Mouse (Mus musculus) right cerebral cortex, adult 2 months (tissue): ENCODE data around the gene Glyr1.

Experiments used
- DNase-seq, 2 experiments: peaks; one replicate each; pipeline ENCODE4 v3.0.0; 2021 to 2022; ENCODE audit warnings: low spot score in 2 of 2

Glyr1 gene

DNA sequence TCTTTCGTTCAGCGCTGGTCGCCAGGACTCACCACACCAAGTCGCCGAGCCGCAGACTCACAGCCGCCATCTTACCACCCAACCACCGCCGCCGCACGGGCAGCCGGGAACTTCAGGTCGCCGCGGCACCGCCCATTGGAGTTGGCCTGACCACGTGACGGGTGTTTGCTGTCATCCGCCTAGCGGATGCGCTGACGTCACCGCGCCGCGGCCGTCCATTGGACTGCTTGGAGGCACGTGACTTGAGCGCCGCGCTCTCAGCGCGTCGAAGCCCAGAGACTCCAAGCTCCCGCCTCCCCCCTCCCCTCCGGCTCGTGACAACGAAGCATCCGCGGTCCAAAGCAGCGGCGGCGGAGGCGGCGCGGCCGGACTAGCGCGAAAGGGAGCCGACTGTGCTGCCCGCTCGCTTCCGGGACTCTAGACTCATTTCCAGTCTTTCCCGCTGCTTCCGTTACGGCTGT lies at the start of gene Glyr1, which contains the start of gene Ubn1:
Gene Glyr1 (minus strand): TSS at position 90 of the 461 bp plus-strand sequence.
Gene Ubn1 (plus strand): TSS at position 284 of the 461 bp plus-strand sequence.
- peak; percentile 99 to 100 for DNase-seq

DNA sequence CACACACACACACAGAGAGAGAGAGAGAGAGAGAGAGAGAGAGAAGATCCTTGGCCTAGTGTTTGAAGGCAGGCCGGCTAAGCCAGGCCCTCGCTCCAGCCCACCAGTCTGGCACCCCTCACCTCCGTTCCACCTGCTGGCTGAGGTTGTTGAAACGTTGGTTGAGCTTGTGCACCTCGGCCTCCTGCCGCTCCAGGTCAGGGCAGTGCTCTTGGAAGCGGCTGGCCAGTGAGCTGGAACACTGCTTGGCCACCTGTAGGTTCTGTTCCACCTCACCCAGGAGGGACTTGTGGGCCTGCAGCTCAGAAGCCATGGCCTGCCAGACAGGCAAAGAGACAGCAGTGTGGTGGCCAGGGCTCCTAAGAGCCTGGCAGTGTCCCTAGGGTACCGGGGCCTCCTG lies 46.8 kb upstream of the Glyr1 start:
- no peak for DNase-seq

DNA sequence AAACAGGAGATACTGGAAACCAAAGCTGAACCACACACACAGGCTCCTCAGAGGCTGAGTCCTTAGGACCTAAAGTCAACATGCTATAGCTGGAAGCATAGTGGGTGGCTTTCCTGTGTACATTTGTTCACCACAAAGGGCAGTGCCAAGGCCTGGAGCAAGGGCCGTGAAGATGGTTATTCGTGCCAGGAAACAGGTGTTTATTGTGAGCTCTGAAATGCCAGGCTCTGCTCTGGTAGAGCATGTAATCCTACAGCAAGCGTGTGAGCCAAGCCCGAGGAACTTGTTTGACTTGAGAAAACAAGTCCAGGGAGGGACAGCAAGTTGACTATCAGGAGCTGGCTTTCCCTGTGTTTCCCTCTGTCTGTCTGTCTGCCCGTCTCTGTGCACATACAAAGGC lies 43.6 kb upstream of the Glyr1 start:
- DNase-seq = no peak

DNA sequence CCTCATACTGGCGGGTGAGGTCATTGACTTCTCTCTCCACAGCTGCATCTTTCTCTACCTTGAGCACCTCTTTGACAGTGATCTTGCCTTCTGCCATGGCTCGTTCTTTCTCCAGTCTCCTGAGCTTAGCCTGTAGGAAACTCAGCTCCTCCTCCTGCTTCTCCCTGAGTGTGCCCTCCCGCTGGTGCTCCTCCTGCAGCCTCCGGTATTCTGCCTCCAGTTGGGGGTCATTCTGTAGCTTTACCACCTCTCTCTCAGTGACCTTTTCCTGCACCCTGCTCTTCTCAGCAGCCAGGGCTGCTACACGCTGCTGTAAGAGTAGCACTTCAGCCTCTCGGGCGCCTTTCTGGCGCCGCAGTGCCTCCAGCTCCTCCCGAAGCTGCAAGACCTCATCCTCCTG lies 39.4 kb upstream of the Glyr1 start:
- no peak for DNase-seq

DNA sequence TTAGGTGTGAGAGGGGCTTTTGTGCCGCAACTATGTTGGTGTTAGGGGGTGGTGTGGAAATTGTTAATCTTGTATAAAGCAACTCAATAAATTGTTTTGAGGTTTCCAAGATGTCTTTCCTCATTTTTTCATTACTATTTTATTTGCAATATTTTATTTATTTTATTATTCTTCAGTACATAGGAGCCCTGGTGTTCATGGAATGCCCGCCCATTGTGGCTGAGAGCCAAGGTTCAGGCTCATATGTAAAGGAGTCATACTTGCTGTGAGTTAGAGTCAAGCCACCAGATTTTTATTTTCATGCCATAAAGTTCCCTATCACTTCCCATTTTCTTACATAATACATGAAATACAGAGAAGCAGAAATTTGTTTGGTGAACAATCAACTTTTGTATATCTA lies 36.5 kb upstream of the Glyr1 start:
- DNase-seq = no peak

DNA sequence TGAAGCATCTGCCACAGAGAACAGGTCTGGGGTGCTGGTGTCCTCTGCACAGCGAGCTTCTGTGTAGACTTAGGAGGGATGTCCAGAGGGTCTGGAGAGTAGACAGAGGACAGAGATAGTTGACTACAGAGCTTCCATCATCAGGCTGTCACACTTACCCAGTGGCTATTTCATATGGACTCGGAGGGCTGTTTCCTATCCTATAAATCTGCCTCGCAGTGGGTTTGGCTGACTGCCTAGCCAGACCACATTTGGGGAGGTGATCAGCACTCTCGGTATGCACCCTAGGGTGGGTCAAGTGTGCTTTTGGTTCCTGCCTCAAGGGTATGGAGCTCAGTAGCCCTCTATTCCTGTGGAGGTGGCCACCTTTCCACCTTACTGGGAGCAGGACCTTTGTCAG lies 35.5 kb upstream of the Glyr1 start:
- DNase-seq = no peak

DNA sequence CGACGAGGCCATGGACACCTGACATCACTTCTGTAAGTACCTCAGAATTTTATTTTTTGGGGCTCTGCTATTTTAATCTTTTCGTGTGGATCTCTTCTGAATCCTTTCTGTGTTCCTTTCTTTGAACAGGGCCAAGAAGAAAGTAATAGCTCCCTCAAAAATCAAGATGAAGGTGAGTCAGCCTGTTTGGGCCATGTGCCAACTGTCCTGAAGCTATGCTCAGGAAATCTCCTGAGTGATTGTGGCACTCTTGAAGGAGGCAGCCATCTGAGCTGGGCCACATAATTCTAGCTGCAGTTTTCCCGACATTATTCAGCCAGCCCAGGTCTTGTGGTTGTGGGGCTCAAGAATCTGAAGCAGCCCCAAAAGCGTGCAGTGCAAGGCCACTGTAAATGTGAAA lies 24.7 kb upstream of the Glyr1 start:
- peak; percentile 33 to 38 for DNase-seq

DNA sequence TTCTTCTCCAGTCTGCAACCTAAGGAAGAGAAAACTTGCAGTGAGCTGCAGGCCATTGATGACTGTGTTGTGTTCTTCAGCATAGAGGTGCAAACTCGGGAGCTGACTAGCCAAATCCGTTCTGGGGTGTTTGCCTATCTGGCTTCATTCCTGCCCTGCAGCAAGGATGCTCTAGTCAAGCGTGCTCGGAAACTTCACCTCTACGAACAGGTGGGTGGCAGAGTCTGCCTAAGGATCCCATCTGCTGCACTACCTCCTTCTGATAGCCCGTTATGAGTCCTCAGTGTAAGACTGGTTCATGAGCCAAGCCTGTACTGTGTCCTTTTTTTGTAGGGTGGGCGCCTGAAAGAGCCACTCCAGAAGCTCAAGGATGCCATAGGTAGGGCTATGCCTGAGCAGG lies 22.3 kb upstream of the Glyr1 start:
- DNase-seq = no peak

DNA sequence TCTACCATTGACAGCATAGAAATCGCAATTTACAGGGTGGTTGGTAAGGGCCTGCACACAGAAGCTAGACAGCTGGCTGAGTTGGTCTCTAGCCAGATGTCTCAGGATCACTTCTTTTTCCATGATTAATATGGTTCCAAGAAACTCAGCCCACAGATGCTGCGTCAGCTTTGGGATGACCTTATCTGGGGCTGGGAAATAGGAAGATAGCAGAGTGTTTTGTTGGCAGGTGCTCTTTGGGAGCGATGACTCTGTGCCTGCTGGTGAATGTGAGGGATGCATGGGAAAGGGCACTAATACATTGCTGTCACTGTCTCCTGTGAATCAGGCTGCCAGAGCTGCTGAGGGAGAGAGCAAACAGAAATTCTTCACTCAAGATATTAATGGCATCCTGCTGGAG lies 20.7 kb upstream of the Glyr1 start:
- DNase-seq = peak; percentile 58 to 67

DNA sequence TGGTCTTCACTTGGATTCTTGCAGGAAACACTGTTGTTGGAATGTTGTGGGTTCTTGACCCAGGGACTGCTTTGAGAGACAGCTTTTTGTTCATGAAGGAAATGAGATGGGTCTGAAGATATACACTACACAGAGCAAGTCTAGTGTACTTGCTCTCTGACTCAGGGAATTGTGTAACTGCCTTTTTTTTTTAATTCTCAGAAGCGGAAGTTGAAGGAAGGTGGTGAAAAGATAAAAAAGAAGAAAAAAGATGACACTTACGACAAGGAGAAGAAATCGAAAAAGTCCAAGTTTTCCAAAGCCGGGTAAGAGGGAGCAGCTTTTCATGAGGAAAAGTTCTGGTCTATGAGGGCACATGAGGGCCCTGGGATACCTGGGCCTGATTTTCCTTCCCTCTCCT lies 13.8 kb upstream of the Glyr1 start:
- no peak for DNase-seq

DNA sequence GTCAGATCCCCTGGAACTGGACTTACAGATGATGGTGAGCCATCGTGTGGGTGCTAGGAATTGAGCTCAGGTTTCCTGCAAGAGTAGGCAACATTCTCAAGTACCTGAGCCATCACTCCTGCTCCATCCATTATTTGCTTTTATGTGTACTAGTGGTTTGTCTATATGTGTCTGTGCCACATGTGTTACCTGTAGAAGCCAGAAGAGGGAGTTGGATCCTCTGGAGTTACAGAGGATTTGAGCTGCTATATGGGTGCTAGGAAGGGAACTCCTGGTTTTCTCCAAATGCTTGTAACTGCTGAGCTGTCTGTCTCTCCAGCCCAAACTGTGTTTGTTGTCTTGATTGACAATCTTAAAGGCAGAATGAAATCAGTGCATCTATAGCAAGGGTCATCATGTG lies 8.5 kb upstream of the Glyr1 start:
- no peak for DNase-seq

DNA sequence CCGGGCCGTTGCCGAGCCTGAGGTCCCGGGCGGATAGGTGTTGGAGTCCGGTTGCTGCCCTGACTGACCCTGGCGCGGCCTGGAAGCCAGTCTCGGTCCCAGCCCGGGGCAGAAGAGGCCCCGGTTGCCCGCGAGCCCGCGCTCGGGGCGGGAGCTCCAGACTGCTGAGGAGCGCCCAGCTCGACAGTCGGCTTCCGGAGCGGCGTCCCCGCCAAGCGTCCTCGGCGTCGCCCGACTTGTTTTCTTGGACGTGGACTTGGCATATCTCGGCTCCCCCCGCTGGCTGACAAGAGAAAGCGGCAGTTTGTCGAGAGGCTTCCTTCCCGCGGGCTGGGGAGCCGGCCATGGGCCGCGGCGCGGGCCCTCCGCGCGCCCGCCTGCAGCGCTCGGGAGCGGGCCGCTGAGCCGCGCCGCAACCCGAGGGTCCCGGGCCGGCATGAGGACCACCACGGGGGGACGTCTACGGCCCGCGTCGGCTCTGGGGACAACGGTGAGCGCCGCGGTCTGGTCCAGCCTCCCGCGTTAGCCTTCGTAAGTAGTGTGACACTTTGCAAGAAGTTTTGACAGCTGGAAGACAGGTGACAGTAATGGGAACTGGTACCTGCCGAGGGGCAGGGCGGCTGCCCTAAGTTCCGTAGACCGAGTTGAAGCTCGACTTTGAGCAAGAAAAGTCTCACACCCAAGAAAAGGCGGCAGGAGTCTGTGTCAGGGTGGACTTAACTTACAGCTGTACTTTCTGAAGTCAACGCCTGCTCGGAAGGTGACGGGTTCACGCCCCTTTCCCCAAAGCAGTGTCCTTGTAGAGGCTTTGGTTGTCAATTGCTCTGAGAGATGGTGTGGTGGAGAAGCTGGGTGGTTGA lies 818 bp upstream of the Glyr1 start:
- DNase-seq = peak; percentile 68 to 76

DNA sequence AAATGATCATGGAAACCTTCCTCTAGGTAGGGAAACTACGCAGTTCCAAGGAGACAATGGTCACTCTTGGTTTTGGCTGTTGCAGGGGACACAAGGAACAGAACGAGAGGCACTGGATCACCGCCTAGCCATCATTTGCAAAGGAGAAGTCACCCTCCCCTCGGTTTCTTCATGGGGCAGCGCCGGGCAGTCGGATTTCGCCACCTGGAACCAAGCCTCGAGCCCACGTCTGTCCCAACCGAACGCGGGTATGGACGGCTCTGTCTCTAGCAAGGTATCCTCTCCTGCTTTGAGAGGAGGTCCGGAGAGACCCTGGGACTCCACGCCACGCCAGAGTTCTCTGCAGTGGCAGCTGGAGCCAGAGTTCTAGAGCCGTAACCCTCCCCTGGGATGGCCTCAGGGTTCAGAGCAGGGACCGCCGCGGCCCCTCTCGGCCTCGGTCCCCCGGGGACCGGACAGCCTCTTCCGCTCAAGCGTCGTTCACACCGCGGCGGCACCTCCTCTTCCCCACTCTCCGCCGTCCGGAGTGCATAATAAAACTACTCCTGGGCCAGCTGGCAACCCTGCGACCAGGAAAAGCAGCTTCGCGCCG lies 385 bp downstream of the Glyr1 start:
- DNase-seq = no peak

DNA sequence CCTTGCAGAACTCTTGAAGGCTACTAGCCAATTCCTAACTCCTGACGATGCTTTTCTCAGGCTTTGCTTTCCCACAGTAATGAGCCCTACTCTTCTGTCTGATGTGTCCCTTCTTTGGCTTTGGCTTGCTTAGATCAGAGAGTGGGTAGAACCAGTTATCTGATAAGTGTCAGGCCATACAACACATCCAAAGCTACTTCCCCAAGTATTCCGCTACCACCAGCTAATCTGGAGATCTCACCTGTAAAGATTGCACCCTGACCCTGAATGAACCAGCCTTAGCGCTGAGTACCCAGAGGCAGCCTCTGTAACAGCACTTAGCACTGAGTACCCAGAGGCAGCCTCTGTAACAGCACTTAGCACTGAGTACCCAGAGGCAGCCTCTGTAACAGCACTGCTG lies 4.3 kb downstream of the Glyr1 start:
- no peak for DNase-seq

DNA sequence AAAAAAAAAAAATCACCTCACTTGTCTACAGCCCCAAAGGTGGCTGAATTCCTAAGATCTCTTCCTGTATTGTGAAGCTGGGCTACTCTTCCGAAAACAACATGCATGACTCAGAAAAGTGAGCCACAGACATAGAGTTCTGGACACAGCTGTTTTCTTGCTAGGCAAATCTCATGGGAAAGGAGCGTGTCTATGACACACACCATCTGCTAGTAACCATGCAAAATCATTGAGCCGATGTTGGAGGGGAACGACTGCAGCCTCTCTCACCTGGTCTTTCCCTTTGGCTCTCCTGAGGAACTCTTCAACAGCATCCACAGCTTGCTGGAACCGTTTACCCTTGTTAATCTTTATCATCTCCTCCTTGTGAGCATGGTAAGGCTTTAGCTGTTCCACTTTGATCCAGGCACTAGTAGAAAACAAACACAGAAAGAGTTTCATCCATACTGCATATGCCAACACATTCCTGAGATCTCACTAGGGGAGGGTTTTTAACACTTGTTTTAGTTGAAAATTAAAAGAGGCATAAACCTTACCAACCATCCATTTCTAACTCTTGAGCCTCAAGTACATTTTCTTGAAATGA lies 12.9 kb downstream of the Glyr1 start:
- DNase-seq = no peak

DNA sequence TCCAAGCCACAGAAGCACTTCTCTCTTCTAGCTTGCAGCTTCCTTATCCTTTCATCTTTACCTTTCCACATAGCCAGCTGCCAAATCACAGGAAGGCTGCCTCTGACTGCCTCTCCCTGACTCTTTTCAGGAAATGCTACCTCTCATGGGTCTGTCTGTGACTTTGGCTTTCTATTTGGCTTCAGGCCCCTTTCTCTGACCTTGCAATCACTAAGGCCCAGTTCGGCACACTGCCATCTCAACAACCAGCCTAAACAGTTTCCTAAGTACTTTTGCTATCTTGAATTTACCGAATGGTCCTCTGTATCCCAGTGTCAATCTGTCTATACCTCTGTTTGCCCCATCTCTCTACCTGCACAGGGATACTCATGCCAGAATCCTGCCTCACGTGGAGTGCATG lies 14.1 kb downstream of the Glyr1 start:
- DNase-seq = no peak

DNA sequence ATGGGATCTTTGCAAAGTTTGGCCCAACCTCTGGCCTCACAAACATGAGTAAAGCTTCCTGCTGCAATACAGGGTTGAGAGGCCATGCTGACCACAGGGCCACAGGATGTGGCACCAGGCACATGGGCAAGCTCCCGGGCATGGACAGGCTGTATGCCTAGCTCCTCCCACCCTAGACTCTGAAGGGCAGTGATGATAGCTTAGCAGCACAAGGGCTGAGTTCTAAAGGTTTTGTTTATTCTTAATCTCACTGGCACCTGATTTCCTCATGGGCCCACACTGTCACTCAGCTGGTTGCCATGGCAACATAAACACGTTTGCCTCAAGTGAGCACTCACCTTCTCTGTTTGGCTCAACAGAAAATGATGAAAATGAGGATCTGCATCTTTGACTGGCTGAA lies 19.8 kb downstream of the Glyr1 start:
- DNase-seq = no peak

DNA sequence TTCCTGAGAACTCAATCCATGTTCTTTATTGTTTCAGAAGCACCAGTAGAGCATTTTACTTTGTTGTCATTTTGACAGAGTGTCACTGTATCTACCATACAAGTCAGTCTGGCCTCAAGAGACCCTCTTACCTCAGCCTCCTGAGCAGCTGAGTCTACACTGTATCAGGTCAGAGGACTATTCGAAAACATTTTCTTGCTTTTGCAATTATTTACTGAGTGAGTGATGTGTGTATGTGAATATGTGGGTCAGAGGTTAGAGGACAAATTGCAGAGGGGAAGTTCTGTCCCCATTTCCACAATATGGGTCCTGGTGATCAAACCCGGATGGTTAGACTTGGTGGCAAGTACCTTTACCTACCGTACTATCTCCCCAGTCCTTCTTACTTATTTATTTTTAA lies 25.6 kb downstream of the Glyr1 start:
- no peak for DNase-seq

DNA sequence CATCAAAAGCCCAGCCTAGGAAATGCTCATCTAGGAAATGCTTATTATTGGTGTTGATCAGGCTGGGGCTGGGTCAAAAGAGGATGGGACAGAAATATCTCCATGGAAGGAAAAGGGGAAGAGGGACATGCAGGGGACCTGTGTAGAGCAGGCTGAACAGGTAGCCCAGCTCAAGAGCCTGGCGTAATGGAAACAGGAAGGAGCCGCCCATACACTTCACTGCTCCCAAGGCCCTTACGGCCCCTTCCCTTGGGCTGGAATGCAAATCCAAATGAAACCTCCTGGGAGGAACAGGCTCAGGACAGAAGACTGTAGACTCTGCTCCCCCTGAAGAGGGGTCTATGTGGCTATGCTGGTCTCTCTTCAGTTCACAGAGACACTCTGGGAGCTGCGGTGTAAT lies 35.1 kb downstream of the Glyr1 start:
- no peak for DNase-seq

DNA sequence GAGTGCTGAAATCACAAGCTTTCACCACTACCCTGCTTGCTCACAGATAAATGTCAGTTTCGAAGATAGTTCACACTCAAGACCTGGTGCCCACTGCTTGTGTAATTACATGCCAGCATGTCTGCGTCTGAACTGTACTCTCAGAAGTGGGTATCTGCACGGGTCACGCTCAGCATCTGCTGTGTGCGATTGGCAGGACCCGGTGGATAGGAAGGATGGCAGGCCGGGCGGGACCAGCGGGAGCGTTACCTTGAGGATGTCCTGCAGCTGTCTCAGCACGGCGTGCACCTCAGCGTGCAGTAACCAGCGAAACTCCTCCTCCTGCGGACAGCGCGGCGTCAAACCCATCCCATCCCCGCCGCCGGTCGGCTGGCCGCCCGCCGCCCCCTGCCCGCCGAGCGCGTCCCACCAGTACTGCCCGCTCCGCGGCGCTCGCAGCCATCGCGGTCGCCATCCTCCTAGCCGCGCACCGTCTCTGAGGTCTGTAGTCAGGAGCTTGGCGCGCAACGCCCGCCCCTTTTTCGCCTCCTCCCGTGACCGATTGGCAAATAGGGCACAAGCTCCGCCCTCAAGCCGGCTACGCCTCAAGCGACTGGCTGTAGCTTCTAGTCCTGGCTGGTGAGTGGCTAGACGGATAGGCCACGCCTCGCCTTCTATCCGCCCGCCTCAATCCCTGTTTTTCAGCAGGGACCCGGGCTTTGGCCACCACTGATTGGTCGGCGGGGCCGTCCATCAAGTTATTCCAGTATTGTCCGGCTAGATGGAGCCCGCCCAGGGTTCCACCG lies 36.4 kb downstream of the Glyr1 start, which contains the start of gene Rogdi:
Gene Rogdi (minus strand): TSS at position 500 of the 785 bp plus-strand sequence.
- peak; percentile 99 for DNase-seq

DNA sequence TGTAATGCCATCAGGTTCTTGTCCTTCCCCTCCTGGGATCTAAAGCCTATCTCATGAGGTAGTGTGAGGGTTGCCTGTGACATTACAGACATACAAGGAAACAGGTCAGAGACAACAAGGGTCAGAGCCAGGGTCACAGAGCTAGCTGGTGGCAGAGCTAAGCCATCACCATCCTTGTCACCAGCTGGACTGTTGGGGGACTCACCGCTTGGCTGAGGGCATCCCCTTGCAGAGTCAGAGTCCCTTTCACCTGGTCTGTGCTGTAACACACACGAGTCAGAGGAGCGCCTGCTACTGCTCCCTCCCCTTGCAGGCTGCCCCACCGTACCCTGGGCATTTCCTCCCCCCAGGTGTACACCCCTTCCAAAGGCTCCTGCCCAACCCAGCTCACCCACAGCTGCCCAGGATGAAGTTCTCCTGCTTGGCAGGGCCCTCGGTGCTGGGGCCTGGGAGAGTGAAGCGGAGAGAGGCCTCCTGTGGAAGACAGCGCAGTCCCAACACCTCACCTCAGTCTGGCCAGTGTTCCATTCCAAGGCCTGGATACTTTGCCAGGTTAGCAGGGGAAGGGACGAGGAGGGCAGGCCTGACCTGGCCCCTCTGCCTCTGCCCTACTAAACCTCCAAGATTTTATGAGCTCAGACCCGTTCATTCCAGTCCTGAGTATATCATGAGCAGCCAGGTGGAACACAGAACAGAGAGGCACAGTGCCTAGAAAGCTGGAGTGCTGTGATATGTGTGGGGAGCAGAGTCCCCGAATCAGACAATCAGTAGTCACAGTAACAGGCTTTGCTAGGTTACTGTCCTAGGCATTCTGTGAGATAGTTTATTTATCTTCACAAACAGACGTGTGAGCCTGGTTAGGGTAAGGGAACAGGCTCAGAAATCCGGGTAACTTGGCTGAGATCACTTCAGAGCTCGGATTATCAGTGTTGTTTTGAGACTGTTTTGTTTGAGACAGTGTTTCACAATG lies 37.3 kb downstream of the Glyr1 start:
- peak in 1 of 2 experiments; percentile 20 for DNase-seq
